In the genomic region with DNA sequence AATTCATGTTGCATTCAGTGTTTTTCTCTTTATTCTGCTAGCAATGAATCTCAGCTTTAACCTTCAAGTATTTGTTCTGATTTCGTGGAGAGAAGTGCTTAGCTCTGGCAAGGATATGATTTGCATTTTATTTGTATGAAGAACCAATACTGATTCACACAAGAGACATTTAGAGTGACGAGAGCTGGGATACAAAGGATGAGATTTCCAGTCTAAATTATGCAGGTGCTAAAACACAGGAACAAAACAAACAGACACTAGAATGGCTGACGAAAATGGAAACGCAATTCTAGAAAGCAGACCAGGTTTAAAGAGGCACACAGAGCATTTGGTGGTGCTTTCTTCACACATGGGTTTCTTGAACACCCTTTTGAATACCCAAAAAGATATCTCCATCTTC, we compare ENCODE assay signal across 25 mouse cellular contexts.
"Had no signal": no experiment of that assay in that cellular context is flagged by ENCODE, and none has a peak within 500 bp of the region (broad histone marks: within the 10 kb centered on the region; RNA-seq: fewer than 3 reads in every experiment).

No protein-coding gene starts in this region.

- H3K27me3 ChIP-seq: limb, embryonic 13.5 days; liver, embryonic 12.5 days; liver, embryonic 15.5 days; lung, embryonic 15.5 days; neural tube, embryonic 12.5 days; neural tube, embryonic 15.5 days had no signal

- H3K9ac ChIP-seq: limb, embryonic 13.5 days; liver, embryonic 12.5 days; liver, embryonic 15.5 days; lung, embryonic 15.5 days; neural tube, embryonic 12.5 days; neural tube, embryonic 15.5 days had no signal

- ATAC-seq: intestine, embryonic 16.5 days; liver, embryonic 12.5 days had no signal

- H3K4me3 ChIP-seq: limb, embryonic 10.5 days; limb, embryonic 13.5 days; liver, embryonic 12.5 days; liver, embryonic 15.5 days; lung, embryonic 15.5 days; neural tube, embryonic 12.5 days; neural tube, embryonic 15.5 days had no signal

- H3K36me3 ChIP-seq: limb, embryonic 10.5 days; limb, embryonic 13.5 days; liver, embryonic 12.5 days; liver, embryonic 15.5 days; lung, embryonic 15.5 days; neural tube, embryonic 12.5 days; neural tube, embryonic 15.5 days had no signal

- H3K27ac ChIP-seq: limb, embryonic 10.5 days; limb, embryonic 13.5 days; liver, embryonic 12.5 days; liver, embryonic 15.5 days; lung, embryonic 15.5 days; neural tube, embryonic 12.5 days; neural tube, embryonic 15.5 days; stomach, postnatal 0 days had no signal

- H3K4me2 ChIP-seq: limb, embryonic 13.5 days; liver, embryonic 12.5 days; liver, embryonic 15.5 days; lung, embryonic 15.5 days; neural tube, embryonic 12.5 days; neural tube, embryonic 15.5 days had no signal

- H3K9me3 ChIP-seq: limb, embryonic 10.5 days; limb, embryonic 13.5 days; liver, embryonic 15.5 days; lung, embryonic 15.5 days; neural tube, embryonic 15.5 days had no signal

- H3K4me1 ChIP-seq: limb, embryonic 10.5 days; limb, embryonic 13.5 days; liver, embryonic 12.5 days; liver, embryonic 15.5 days; lung, embryonic 15.5 days; neural tube, embryonic 12.5 days had no signal

- DNase-seq: kidney, adult 18-20 months; kidney, adult 9 months; kidney, postnatal 14 days; kidney, postnatal 4 days; layer of hippocampus, adult 9-11 months; layer of hippocampus, postnatal 36 days; liver; lung, adult 18-20 months; lung, postnatal 10 days; lung, postnatal 36 days; right cerebral cortex, adult 18-20 months; right cerebral cortex, postnatal 14 days; right cerebral cortex, postnatal 4 days; thymus, adult 2 months; thymus, postnatal 14 days; thymus, postnatal 4 days had no signal
